ENCODE assay signal across 29 mouse cellular contexts in the genomic region with DNA sequence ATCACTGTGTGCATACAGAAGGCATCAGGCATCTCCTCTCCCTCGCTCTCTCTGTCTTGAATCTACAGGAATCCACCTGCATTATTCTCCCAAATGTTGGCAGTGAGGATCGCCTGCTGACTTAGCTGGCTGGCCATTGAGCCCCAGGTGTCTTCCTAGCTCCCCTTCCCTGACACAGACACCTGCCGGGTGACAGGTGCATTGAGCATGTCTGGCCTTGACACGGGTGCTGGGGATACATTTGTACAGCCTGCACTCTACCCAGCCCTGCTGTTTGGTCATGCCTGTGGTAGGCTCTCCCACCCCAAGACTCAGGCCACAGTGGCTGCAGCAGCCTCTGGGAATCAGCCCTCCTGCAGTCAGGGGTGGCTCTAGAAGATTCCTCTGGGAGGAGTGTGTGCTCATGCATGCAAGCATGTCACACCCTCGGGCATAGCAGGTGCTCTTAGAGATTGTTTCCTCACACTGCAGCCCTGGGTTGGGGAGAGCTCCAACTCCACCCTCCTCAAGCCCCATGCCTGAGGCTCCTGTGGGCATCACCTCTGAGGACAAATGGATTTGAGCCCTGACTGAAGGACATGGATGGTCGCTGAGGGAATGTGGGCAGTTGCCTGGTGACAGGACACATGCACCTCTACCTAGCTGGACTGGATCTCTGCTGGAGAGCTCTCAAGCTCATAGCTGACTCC. TPM values are rescaled to one million over a fixed set of nuclear protein-coding genes. Genes with fewer than 3 reads are reported as not detected.
DNase-seq lines count a peak whose midpoint lies in the region; ATAC-seq and TF ChIP-seq lines count a peak whose summit lies in the region.
"Had no signal": no experiment of that assay in that cellular context is flagged by ENCODE, and none has a peak within 500 bp of the region (broad histone marks: within the 10 kb centered on the region; RNA-seq: fewer than 3 reads in every experiment).

No protein-coding gene starts in this region.

- H3K4me3 ChIP-seq in liver, embryonic 15.5 days (replicated peaks), result no peak overlapping the region
- no peak overlapping the region for H3K4me3 ChIP-seq in liver, embryonic 11.5 days (ENCODE audit: low read depth, low read length)
- H3K4me3 ChIP-seq in lung, embryonic 16.5 days (ENCODE audit: low read length), result no peak overlapping the region
- H3K4me3 ChIP-seq in lung, postnatal 0 days (ENCODE audit: low read depth, low read length), result no peak overlapping the region
- no peak overlapping the region for H3K4me3 ChIP-seq in limb, embryonic 10.5 days
- H3K4me3 ChIP-seq: erythroblast, embryonic 14.5 days; gastrocnemius, adult 2 months; heart, adult 2 months; heart, embryonic 13.5 days; hindbrain, embryonic 15.5 days; liver, embryonic 13.5 days; neural tube, embryonic 15.5 days had no signal

- no peak overlapping the region for H3K4me2 ChIP-seq in liver, embryonic 15.5 days
- no peak overlapping the region for H3K4me2 ChIP-seq in liver, embryonic 11.5 days
- no peak overlapping the region for H3K4me2 ChIP-seq in lung, embryonic 16.5 days (ENCODE audit: low read depth, low read length)
- no peak overlapping the region for H3K4me2 ChIP-seq in lung, postnatal 0 days (replicated peaks; ENCODE audit: low read depth, low read length)
- H3K4me2 ChIP-seq: heart, embryonic 13.5 days; hindbrain, embryonic 15.5 days; liver, embryonic 13.5 days; neural tube, embryonic 15.5 days had no signal

- intact Hi-C loops in left cerebral cortex, postnatal 10 days (cut with DNase I), result no loop called here

- H3K4me1 ChIP-seq in liver, embryonic 15.5 days (replicated peaks), result peaks cover 33% of the 10 kb centered on the region
- 0 out of 2 replicates have a peak, but pooled peaks cover 4% of the 10 kb centered on the region for H3K4me1 ChIP-seq in liver, embryonic 11.5 days (replicated peaks; ENCODE audit: control insufficient read depth, insufficient read depth, low read length)
- H3K4me1 ChIP-seq in lung, embryonic 16.5 days (replicated peaks; ENCODE audit: control insufficient read depth, insufficient read depth, low read length), result no peaks in the 10 kb centered on the region; the same call in 1 of the 2 replicates
- H3K4me1 ChIP-seq in lung, postnatal 0 days (ENCODE audit: insufficient read depth, low read depth, low read length), result no peaks in the 10 kb centered on the region; the same call in 1 of the 2 replicates
- no peaks in the 10 kb centered on the region for H3K4me1 ChIP-seq in limb, embryonic 10.5 days
- H3K4me1 ChIP-seq: heart, embryonic 13.5 days; hindbrain, embryonic 15.5 days; neural tube, embryonic 15.5 days had no signal

- H3K27me3 ChIP-seq in liver, embryonic 15.5 days, result no peaks in the 10 kb centered on the region
- no peaks in the 10 kb centered on the region for H3K27me3 ChIP-seq in liver, embryonic 11.5 days (replicated peaks; ENCODE audit: control insufficient read depth, insufficient read depth, low read length)
- H3K27me3 ChIP-seq in lung, embryonic 16.5 days (ENCODE audit: control insufficient read depth, insufficient read depth, low read depth, low read length), result no peaks in the 10 kb centered on the region
- no peaks in the 10 kb centered on the region for H3K27me3 ChIP-seq in lung, postnatal 0 days (replicated peaks; ENCODE audit: insufficient read depth, low read length)
- H3K27me3 ChIP-seq in limb, embryonic 10.5 days (ENCODE audit: low read depth, poor library complexity, severe bottlenecking), result no peaks in the 10 kb centered on the region
- H3K27me3 ChIP-seq: heart, embryonic 13.5 days; hindbrain, embryonic 15.5 days; liver, embryonic 13.5 days; neural tube, embryonic 15.5 days had no signal

- no peak overlapping the region for H3K9ac ChIP-seq in liver, embryonic 15.5 days
- no peak overlapping the region for H3K9ac ChIP-seq in liver, embryonic 11.5 days (ENCODE audit: low read depth, low read length)
- H3K9ac ChIP-seq in lung, embryonic 16.5 days (ENCODE audit: low read length), result no peak overlapping the region
- no peak overlapping the region for H3K9ac ChIP-seq in lung, postnatal 0 days (replicated peaks; ENCODE audit: low read depth)
- H3K9ac ChIP-seq: heart, embryonic 13.5 days; hindbrain, embryonic 15.5 days; liver, embryonic 13.5 days; neural tube, embryonic 15.5 days had no signal

- H3K9me3 ChIP-seq in liver, embryonic 15.5 days (replicated peaks), result no peaks in the 10 kb centered on the region
- H3K9me3 ChIP-seq in liver, embryonic 11.5 days (ENCODE audit: control insufficient read depth, low read length), result no peaks in the 10 kb centered on the region
- H3K9me3 ChIP-seq in lung, embryonic 16.5 days (ENCODE audit: control insufficient read depth, low read length), result no peaks in the 10 kb centered on the region
- no peaks in the 10 kb centered on the region for H3K9me3 ChIP-seq in lung, postnatal 0 days (ENCODE audit: low read length)
- no peaks in the 10 kb centered on the region for H3K9me3 ChIP-seq in limb, embryonic 10.5 days (replicated peaks)
- H3K9me3 ChIP-seq: heart, embryonic 13.5 days; hindbrain, embryonic 15.5 days; liver, embryonic 13.5 days; neural tube, embryonic 15.5 days had no signal

- no peak for TF ChIP-seq EP300 in lung, postnatal 0 days (IDR thresholded peaks at IDR 0.05)

- 61% methylated on average over 6 of the region's 6 CpGs for WGBS in liver, embryonic 15.5 days (ENCODE audit: insufficient replicate concordance)
- 79% methylated on average over 6 of the region's 6 CpGs for WGBS in liver, embryonic 11.5 days
- 68% methylated on average over 6 of the region's 6 CpGs for WGBS in lung, embryonic 16.5 days
- WGBS in lung, postnatal 0 days, result 67% methylated on average over 6 of the region's 6 CpGs
- 84% methylated on average over 6 of the region's 6 CpGs for WGBS in limb, embryonic 10.5 days

- no peak for TF ChIP-seq CTCF in lung, postnatal 0 days (IDR thresholded peaks at IDR 0.05)

- peak overlapping the region; percentile 65 for H3K27ac ChIP-seq in liver, embryonic 15.5 days (replicated peaks)
- no peak overlapping the region for H3K27ac ChIP-seq in liver, embryonic 11.5 days (ENCODE audit: low read depth, low read length)
- peak overlapping the region; percentile 53 for H3K27ac ChIP-seq in lung, embryonic 16.5 days (ENCODE audit: low read length)
- peak overlapping the region; percentile 92 for H3K27ac ChIP-seq in lung, postnatal 0 days (ENCODE audit: low read length)
- H3K27ac ChIP-seq in limb, embryonic 10.5 days, result no peak overlapping the region
- H3K27ac ChIP-seq: gastrocnemius, adult 2 months; heart, adult 2 months; heart, embryonic 13.5 days; hindbrain, embryonic 15.5 days; kidney, postnatal 0 days; neural tube, embryonic 15.5 days had no signal

- peaks cover 82% of the 10 kb centered on the region for H3K36me3 ChIP-seq in liver, embryonic 15.5 days (replicated peaks)
- peaks cover 68% of the 10 kb centered on the region for H3K36me3 ChIP-seq in liver, embryonic 11.5 days (ENCODE audit: control insufficient read depth, insufficient read depth, low read length)
- H3K36me3 ChIP-seq in lung, embryonic 16.5 days (ENCODE audit: control insufficient read depth, insufficient read depth, low read length), result peaks cover 63% of the 10 kb centered on the region
- peaks cover 61% of the 10 kb centered on the region for H3K36me3 ChIP-seq in lung, postnatal 0 days (ENCODE audit: insufficient read depth, low read length)
- peaks cover 100% of the 10 kb centered on the region for H3K36me3 ChIP-seq in limb, embryonic 10.5 days

- no peak for DNase-seq in liver, embryonic 11.5 days (ENCODE audit: low spot score)
- DNase-seq in lung, postnatal 14 days, result no peak
- peak; percentile 73 for DNase-seq in lung, postnatal 0 days (ENCODE audit: low spot score)
- DNase-seq in limb, embryonic 10.5 days (ENCODE audit: low spot score), result no peak
- DNase-seq in left cerebral cortex, postnatal 10 days (ENCODE audit: extremely low spot score in 1 of 2, low spot score in 2 of 2), result no peak
- DNase-seq: cerebellum, adult 9-11 months; gastrocnemius, postnatal 36 days; heart, adult 2 months; heart, postnatal 10 days; kidney, adult 8-10 months; kidney, postnatal 4 days; layer of hippocampus, postnatal 36 days; liver, embryonic 13.5 days; midbrain, embryonic 14.5 days; retina, postnatal 1 day; right cerebral cortex, postnatal 14 days; thymus, postnatal 14 days had no signal

- no peak for ATAC-seq in liver, embryonic 15.5 days (ENCODE audit: insufficient read depth)
- no peak for ATAC-seq in liver, embryonic 11.5 days (replicated peaks; ENCODE audit: low FRiP score)
- no peak for ATAC-seq in lung, embryonic 16.5 days (ENCODE audit: low read depth)
- peak; percentile 55 for ATAC-seq in lung, postnatal 0 days
- ATAC-seq: CD4-positive, CD25-positive, alpha-beta regulatory T cell, adult 4 months; forebrain, embryonic 16.5 days; inflammation-experienced regulatory T-cells, adult 6 months had no signal

RNA-seq across cellular contexts. Expression of gene Dpp9, which starts 11.6 kb away (rescaled TPM):
- 19.6 and 22.9 TPM in 2 replicates for polyA plus RNA-seq in liver, embryonic 15.5 days (2015; fragmentation: Nextera tagmentation; extraction: Ambion mirVana)
- 38.8 and 39.6 TPM in 2 replicates for polyA plus RNA-seq in liver, embryonic 11.5 days (2014; fragmentation: Nextera tagmentation; extraction: Ambion mirVana)
- 38.7 and 41.4 TPM in 2 replicates for polyA plus RNA-seq in lung, embryonic 16.5 days (2015; fragmentation: Nextera tagmentation; extraction: Ambion mirVana)
- 25.7 and 30.3 TPM in 2 replicates for polyA plus RNA-seq in lung, postnatal 0 days (2015; fragmentation: Nextera tagmentation; extraction: Ambion mirVana)
- polyA plus RNA-seq in limb, embryonic 10.5 days (2016; fragmentation: Nextera tagmentation; extraction: Ambion mirVana), result 44.5 and 44.8 TPM in 2 replicates
- 10 to 100 TPM; 43.8 to 44.8 TPM for total RNA-seq in left cerebral cortex, postnatal 10 days (2021)

RNA-seq across cellular contexts. Expression of gene Mydgf, which starts 23.4 kb away (rescaled TPM):
- polyA plus RNA-seq in liver, embryonic 15.5 days (2015; fragmentation: Nextera tagmentation; extraction: Ambion mirVana), result 58.6 and 66.4 TPM in 2 replicates
- polyA plus RNA-seq in liver, embryonic 11.5 days (2014; fragmentation: Nextera tagmentation; extraction: Ambion mirVana), result 98.7 and 102 TPM in 2 replicates
- polyA plus RNA-seq in lung, embryonic 16.5 days (2015; fragmentation: Nextera tagmentation; extraction: Ambion mirVana), result 93.0 and 110 TPM in 2 replicates
- polyA plus RNA-seq in lung, postnatal 0 days (2015; fragmentation: Nextera tagmentation; extraction: Ambion mirVana), result 67.2 and 71.2 TPM in 2 replicates
- polyA plus RNA-seq in limb, embryonic 10.5 days (2016; fragmentation: Nextera tagmentation; extraction: Ambion mirVana), result 78.0 and 80.7 TPM in 2 replicates
- total RNA-seq in left cerebral cortex, postnatal 10 days (2021), result 10 to 100 TPM; 49.4 to 51.4 TPM

RNA-seq across cellular contexts. Expression of gene Tnfaip8l1, which starts 44.9 kb away (rescaled TPM):
- polyA plus RNA-seq in liver, embryonic 15.5 days (2015; fragmentation: Nextera tagmentation; extraction: Ambion mirVana), result 2.7 and 3.1 TPM in 2 replicates
- polyA plus RNA-seq in liver, embryonic 11.5 days (2014; fragmentation: Nextera tagmentation; extraction: Ambion mirVana), result 6.8 and 7.5 TPM in 2 replicates
- 15.5 and 17.3 TPM in 2 replicates for polyA plus RNA-seq in lung, embryonic 16.5 days (2015; fragmentation: Nextera tagmentation; extraction: Ambion mirVana)
- polyA plus RNA-seq in lung, postnatal 0 days (2015; fragmentation: Nextera tagmentation; extraction: Ambion mirVana), result 4.7 and 5.6 TPM in 2 replicates
- polyA plus RNA-seq in limb, embryonic 10.5 days (2016; fragmentation: Nextera tagmentation; extraction: Ambion mirVana), result 6.1 and 10.6 TPM in 2 replicates
- total RNA-seq in left cerebral cortex, postnatal 10 days (2021), result 10 to 100 TPM in 1 of 2 experiments, 1 to 10 TPM in 1; 9.3 to 11.1 TPM
- total RNA-seq: monocyte, adult 5-6 weeks had no signal

RNA-seq across cellular contexts. Expression of gene Fem1a, which starts 49.5 kb away (rescaled TPM):
- 5.7 and 6.4 TPM in 2 replicates for polyA plus RNA-seq in liver, embryonic 15.5 days (2015; fragmentation: Nextera tagmentation; extraction: Ambion mirVana)
- 14.0 and 15.0 TPM in 2 replicates for polyA plus RNA-seq in liver, embryonic 11.5 days (2014; fragmentation: Nextera tagmentation; extraction: Ambion mirVana)
- polyA plus RNA-seq in lung, embryonic 16.5 days (2015; fragmentation: Nextera tagmentation; extraction: Ambion mirVana), result 11.0 and 12.1 TPM in 2 replicates
- 8.2 and 8.4 TPM in 2 replicates for polyA plus RNA-seq in lung, postnatal 0 days (2015; fragmentation: Nextera tagmentation; extraction: Ambion mirVana)
- 12.2 and 14.6 TPM in 2 replicates for polyA plus RNA-seq in limb, embryonic 10.5 days (2016; fragmentation: Nextera tagmentation; extraction: Ambion mirVana)
- total RNA-seq in left cerebral cortex, postnatal 10 days (2021), result 10 to 100 TPM; 45.4 TPM

Comparison
In these comparisons a context has a peak if more than half of its experiments do, and no peak if none do; other contexts are left out.
1. H3K27ac ChIP-seq: peak in liver, embryonic 15.5 days (single experiment), lung, embryonic 16.5 days (single experiment) and lung, postnatal 0 days (single experiment); none in liver, embryonic 11.5 days (single experiment) and limb, embryonic 10.5 days (single experiment).